Mouse (Mus musculus): Measurements from ENCODE around the gene Mpc1.
"Not testable (repeated sequence)": the region's sequence is repeated elsewhere in the genome, so short reads cannot be mapped to it uniquely, and the experiment has no call there.

Mpc1 gene

GRCm38 (mm10) chr17:8337159-8337558, 54.5 kb downstream of the Mpc1 start, which contains the start of gene Prr18:
Prr18 (plus strand) TSS chr17:8337459.
- DNase-seq = not testable (repeated sequence)

- no peak for DNase-seq
Measured at GRCm38 (mm10) chr17:8339666-8340374, 57.1 kb downstream of the Mpc1 start.

- peak; percentile 53 for DNase-seq
Measured at GRCm38 (mm10) chr17:8340407-8341359, 58.0 kb downstream of the Mpc1 start.

- no peak for DNase-seq
Measured at GRCm38 (mm10) chr17:8341360-8341963, 58.8 kb downstream of the Mpc1 start.

GRCm38 (mm10) chr17:8342706-8343105, 60.0 kb downstream of the Mpc1 start:
- peak; percentile 50 for DNase-seq

- no peak for DNase-seq
Measured at GRCm38 (mm10) chr17:8343416-8343815, 60.7 kb downstream of the Mpc1 start.
